Mouse (Mus musculus): Measurements from ENCODE around the gene Dazap1.
"Not testable (repeated sequence)": the region's sequence is repeated elsewhere in the genome, so short reads cannot be mapped to it uniquely, and the experiment has no call there.

- not testable (repeated sequence) for TF ChIP-seq POLR2A (IDR thresholded peaks at IDR 0.05; ENCODE audit: insufficient read depth, low read depth, low read length); CTCF (IDR thresholded peaks at IDR 0.05)
These were observed 38.1 kb upstream of the Dazap1 start for GRCm38 (mm10) chr10:80223137-80223536.
